Mouse (Mus musculus): ENCODE results near the gene Nr1i2.

DNA sequence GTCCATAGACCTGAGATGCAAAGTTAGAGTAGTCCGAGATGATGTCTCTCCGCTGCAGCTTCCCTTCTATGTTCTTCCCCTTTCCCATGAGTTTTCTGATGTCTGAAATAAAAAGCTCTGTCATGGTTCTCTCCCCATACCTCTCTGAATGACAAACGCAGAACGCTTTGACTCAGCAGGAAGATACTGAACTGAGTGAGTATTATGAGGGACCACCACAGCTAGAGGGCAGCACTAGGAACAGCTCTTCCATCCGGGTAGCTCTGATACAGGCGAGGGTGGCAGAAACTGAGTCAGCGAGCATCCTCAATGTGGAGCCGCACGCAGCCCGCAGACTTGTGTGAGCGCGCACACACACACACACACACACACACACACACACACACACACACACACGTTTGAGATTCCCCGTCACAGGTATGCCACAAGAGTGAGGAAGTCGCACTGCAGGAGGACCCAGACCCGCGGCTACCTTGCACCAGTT lies 26.9 kb upstream of the Nr1i2 start:
- TF ChIP-seq GATA1 (IDR thresholded peaks at IDR 0.05; ENCODE audit: low read length) (no peak), TAL1 (IDR thresholded peaks at IDR 0.05; ENCODE audit: low read length) (no peak)
